Mouse (Mus musculus) kidney, postnatal 0 days (tissue): ENCODE measurements around the gene Ttyh2. TPM values are rescaled to one million over a fixed set of nuclear protein-coding genes. Genes with fewer than 3 reads are reported as not detected.
"Not testable (repeated sequence)": the region's sequence is repeated elsewhere in the genome, so short reads cannot be mapped to it uniquely, and the experiment has no call there.

Source experiments
- ATAC-seq: fragments of 200-750 bp; cut with Nextera tagmentation; replicated peaks from 2 replicates; pipeline ENCODE4 v1.8.0; 2017; ENCODE audit warnings: low read depth, moderate number of reproducible peaks, moderate TSS enrichment, moderate library complexity; ENCODE audit not compliant: low FRiP score
- DNase-seq: peaks from one replicate; pipeline ENCODE4 v3.0.0-alpha.2; 2016; ENCODE audit warnings: low spot score
- H3K27ac ChIP-seq: fragments of 300-500 bp; sonication (generic); 2 replicates; pipeline ENCODE4 v1.5.1; 2014; ENCODE audit warnings: mild to moderate bottlenecking
- H3K27me3 ChIP-seq: fragments of 300-500 bp; sonication (generic); 2 replicates; pipeline ENCODE4 v1.6.1; 2014; ENCODE audit warnings: low read length, mixed read lengths; ENCODE audit not compliant: insufficient read depth
- H3K36me3 ChIP-seq: fragments of 300-500 bp; sonication (generic); 2 replicates; pipeline ENCODE4 v1.6.1; 2014; ENCODE audit warnings: low read length, mixed read lengths; ENCODE audit not compliant: insufficient read depth
- H3K4me1 ChIP-seq: fragments of 300-500 bp; sonication (generic); replicated peaks from 2 replicates; pipeline ENCODE4 v1.6.1; 2014; ENCODE audit warnings: antibody characterized with exemption, low read length, mixed read lengths; ENCODE audit not compliant: insufficient read depth
- H3K4me2 ChIP-seq: fragments of 300-500 bp; sonication (generic); 2 replicates; pipeline ENCODE4 v1.6.1; 2014; ENCODE audit warnings: mild to moderate bottlenecking, low read length, moderate library complexity, mixed read lengths
- H3K4me3 ChIP-seq: fragments of 300-500 bp; sonication (generic); replicated peaks from 2 replicates; pipeline ENCODE4 v1.5.1; 2014; ENCODE audit warnings: low read depth, low read length
- H3K9ac ChIP-seq: fragments of 300-500 bp; sonication (generic); 2 replicates; pipeline ENCODE4 v1.6.1; 2014; ENCODE audit warnings: low read depth, low read length
- H3K9me3 ChIP-seq: fragments of 300-500 bp; sonication (generic); replicated peaks from 2 replicates; pipeline ENCODE4 v1.6.1; 2016; ENCODE audit warnings: low read length, inconsistent platforms, mixed read lengths
- CTCF ChIP-seq: IDR thresholded peaks from 2 replicates; pipeline ENCODE4 v1.5.1; 2016; ENCODE audit warnings: antibody characterized with exemption, low read depth, mild to moderate bottlenecking, moderate library complexity
- WGBS: fragments of 180-500 bp; shearing (Covaris S2); extraction: QIAGEN DNeasy Blood & Tissue Kit; methylation state at CpG from one replicate; pipeline ENCODE4 v1.1.7; 2014; 5-methylcytosine and 5-hydroxymethylcytosine counted together
- polyA plus RNA-seq: library from polyadenylated mRNA; unstranded; fragments of >200 nt; fragmentation: Nextera tagmentation; extraction: Ambion mirVana; gene quantifications from 2 replicates; pipeline ENCODE4 v1.2.1, GENCODE M21; 2015

The Ttyh2 gene
- polyA plus RNA-seq, 1 experiment from 2014 or later = 22.6 TPM

DNA sequence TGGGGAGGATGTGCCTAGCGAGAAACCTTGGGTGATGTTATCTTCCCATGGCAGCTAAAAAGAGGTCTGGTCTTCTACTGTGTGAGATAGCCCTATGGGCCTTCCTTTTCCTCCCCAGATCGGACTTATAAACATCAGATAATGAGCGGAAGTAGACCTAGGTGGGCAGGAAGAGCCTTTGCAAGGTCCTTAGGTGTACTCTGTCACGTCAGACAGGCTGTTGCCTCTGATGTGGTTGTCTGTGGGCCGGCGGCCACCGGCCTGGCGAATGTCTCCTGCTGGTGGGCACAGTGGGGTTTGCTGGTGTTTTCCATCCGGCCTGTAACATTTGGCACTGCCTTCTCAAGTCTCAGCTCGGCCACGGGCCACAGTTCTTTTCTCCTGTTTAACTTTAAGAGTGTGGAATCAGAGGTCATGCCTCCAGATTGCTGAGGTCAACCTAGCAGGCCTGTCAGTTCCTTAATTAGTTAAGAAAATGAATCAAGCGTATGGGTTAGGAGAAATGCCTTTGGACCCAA, 5.5 kb upstream of the Ttyh2 start:
- no peak for ATAC-seq
- H3K9me3 ChIP-seq = no peaks in the 10 kb centered on the region

DNA sequence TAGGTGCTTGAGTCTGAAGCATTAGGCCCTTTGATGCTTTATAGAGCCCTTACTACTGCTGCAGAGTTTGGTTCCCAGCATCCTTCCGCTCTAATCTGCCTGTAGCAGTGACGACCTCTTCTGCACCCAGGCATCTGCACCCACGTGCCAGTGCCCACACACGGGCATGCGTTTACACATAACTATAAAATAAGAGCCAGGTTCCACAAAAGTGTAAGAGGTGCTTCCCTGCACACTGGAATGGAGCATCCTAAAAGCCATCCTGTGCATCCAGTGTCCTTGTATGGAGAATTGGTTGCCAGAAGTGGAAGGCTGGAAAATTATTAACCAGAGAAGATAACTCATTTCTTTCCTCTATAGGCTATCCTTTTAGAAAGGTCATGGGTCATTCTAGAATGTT, 4.1 kb upstream of the Ttyh2 start:
- Histone ChIP-seq H3K27ac (no peak overlapping the region), H3K4me1 (peaks cover 10% of the 10 kb centered on the region; the same call in 1 of the 2 replicates), H3K4me3 (no peak overlapping the region), H3K9me3 (no peaks in the 10 kb centered on the region), H3K9ac (no peak overlapping the region; the same call in 1 of the 2 replicates), H3K27me3 (no peaks in the 10 kb centered on the region), H3K4me2 (no peak overlapping the region), H3K36me3 (peaks cover 30% of the 10 kb centered on the region)
- no peak for DNase-seq
- no peak for ATAC-seq
- WGBS = 93% methylated on average over 5 of the region's 5 CpGs
- TF ChIP-seq CTCF = no peak

More for the DNA sequence above, 5.5 kb upstream of the Ttyh2 start:
- H3K9ac ChIP-seq = peak overlapping the region; percentile 96
- peak overlapping the region; percentile 85 for H3K4me3 ChIP-seq
- 14% methylated on average over 12 of the region's 12 CpGs for WGBS
- H3K4me1 ChIP-seq = peaks cover 7% of the 10 kb centered on the region; the same call in 1 of the 2 replicates
- no peaks in the 10 kb centered on the region for H3K27me3 ChIP-seq
- H3K36me3 ChIP-seq = peaks cover 30% of the 10 kb centered on the region
- H3K4me2 ChIP-seq = peak overlapping the region; percentile 90
- H3K27ac ChIP-seq = peak overlapping the region; percentile 96
- no peak for TF ChIP-seq CTCF
- no peak for DNase-seq

DNA sequence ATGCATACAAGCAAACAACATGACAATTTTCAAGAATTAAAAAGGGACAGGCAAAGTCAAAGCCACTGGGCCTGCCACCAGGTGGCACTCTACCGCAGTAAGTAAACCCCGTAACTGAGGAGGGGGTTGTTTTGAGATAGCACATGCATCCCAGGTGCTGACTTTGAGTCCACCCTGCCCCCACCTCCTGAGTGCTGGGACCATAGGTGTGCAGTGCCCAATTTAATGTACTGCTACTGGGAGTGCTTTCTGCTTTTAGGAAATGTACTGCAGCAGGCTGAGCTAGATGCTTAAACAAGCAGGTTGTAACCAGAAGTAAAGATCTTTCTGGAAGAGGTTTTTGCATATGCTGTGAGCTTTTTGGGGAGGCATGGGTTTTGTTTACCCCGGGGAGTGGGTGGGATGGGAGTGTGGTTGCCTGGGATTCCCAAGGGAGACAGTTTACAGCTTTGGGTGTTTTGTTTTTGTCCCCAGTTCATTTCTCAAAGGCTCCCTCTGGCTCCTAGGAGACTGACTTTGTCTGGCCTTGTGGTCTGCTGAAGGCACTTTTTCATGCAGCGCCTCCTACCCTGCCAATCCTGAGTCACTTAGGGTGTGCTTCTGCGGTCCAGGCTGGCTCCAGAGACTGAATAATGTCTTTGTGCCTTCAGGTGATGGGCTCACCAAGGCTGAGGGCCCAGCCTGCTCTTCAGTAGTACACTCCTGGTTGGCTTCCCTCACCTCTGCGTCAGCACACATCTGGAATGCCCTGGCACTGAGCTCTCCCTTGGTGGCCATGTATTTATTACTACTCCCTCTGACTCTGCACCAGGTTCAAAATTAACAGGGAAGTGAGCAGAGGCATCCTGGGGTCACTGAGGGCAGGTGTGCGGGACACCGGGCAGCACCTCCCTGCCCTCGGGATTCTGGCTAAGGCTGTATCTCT, 2.2 kb upstream of the Ttyh2 start:
- peak; percentile 76 for DNase-seq

DNA sequence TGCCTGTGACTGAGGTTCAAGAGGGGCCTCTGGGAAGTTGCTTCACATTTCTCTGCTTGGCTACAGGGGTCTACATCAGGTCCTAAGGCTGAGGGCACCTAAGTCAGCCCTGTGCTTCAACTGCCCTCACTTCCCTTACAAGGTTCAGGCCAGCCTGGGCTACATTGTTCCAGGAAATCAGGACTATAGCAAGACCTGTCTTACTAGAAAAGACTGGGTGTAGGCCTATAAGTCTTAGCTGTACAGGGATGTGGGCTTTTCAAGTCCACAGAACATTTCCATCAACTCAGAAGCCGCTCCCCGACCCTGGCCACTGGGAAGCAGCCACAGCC, 1.5 kb upstream of the Ttyh2 start:
- ATAC-seq = no peak
- Histone ChIP-seq H3K9ac (no peak overlapping the region), H3K27ac (peak overlapping the region; percentile 42; the same call in 1 of the 2 replicates), H3K27me3 (no peaks in the 10 kb centered on the region), H3K36me3 (peaks cover 30% of the 10 kb centered on the region), H3K4me1 (peaks cover 12% of the 10 kb centered on the region; the same call in 1 of the 2 replicates), H3K9me3 (no peaks in the 10 kb centered on the region), H3K4me3 (no peak overlapping the region), H3K4me2 (no peak overlapping the region)
- no peak for DNase-seq
- WGBS = 78% methylated on average over 2 of the region's 2 CpGs
- TF ChIP-seq CTCF = no peak

More for the DNA sequence above, 2.2 kb upstream of the Ttyh2 start:
- no peak overlapping the region for H3K9ac ChIP-seq
- peaks cover 12% of the 10 kb centered on the region; the same call in 1 of the 2 replicates for H3K4me1 ChIP-seq
- H3K27me3 ChIP-seq = no peaks in the 10 kb centered on the region
- no peak overlapping the region for H3K4me3 ChIP-seq
- H3K36me3 ChIP-seq = peaks cover 30% of the 10 kb centered on the region
- peak; percentile 79 for TF ChIP-seq CTCF
- no peak overlapping the region for H3K4me2 ChIP-seq
- 55% methylated on average over 9 of the region's 9 CpGs for WGBS
- no peak overlapping the region for H3K27ac ChIP-seq
- no peaks in the 10 kb centered on the region for H3K9me3 ChIP-seq
- ATAC-seq = peak; percentile 11; the same call in 1 of the 2 replicates

DNA sequence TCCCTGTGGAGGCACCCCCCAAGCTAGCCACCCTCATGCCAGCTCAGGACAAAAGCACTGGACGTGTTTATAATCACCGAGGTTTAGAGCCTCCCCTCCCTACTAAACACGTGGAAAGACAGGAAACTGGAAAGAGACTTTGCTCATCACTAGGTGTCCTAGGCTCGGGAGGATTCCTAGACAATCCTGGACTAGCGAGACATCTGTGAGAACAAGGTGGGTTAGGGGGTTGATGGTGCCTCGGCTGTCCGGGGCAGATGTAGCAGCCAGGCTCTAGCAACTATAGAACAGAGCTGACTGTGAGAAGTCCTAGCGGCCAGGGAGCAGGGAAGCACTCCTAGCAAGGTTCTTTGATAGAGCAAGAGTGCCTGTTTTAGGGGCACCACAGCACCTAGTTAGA, 1.1 kb upstream of the Ttyh2 start:
- WGBS = 49% methylated on average over 8 of the region's 8 CpGs
- no peak overlapping the region for H3K4me3 ChIP-seq
- peaks cover 30% of the 10 kb centered on the region for H3K36me3 ChIP-seq
- TF ChIP-seq CTCF = no peak
- H3K9me3 ChIP-seq = no peaks in the 10 kb centered on the region
- no peak for DNase-seq
- H3K9ac ChIP-seq = no peak overlapping the region
- H3K4me1 ChIP-seq = peaks cover 13% of the 10 kb centered on the region; the same call in 1 of the 2 replicates
- ATAC-seq = no peak
- 0 out of 2 replicates have a peak overlapping the region, but pooled peaks have one; percentile 42 for H3K27ac ChIP-seq
- no peak overlapping the region for H3K4me2 ChIP-seq
- no peaks in the 10 kb centered on the region for H3K27me3 ChIP-seq

DNA sequence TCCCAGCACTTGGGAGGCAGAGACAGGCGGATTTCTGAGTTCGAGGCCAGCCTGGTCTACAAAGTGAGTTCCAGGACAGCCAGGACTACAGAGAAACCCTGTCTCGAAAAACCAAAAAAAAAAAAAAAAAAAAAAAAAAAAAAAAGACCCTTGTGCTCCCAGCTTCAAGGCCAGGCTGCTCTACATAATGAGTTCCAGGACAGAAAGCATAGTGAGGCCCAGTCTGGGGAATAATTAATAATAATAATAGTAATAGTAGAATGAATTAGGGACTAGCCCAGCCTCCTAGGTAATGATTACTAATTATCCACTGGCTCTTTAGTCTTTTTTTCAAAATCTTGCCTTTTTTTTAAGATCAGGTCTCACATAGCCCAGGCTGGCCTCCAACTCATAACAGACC, 435 bp upstream of the Ttyh2 start:
- not testable (repeated sequence) for H3K27me3 ChIP-seq, H3K9me3 ChIP-seq, H3K9ac ChIP-seq, DNase-seq, ATAC-seq, H3K4me3 ChIP-seq, H3K27ac ChIP-seq
- H3K36me3 ChIP-seq = peaks cover 30% of the 10 kb centered on the region
- peak overlapping the region; percentile 92 for H3K4me2 ChIP-seq
- H3K4me1 ChIP-seq = peaks cover 17% of the 10 kb centered on the region
- WGBS = 92% methylated on average over 2 of the region's 3 CpGs
